Mouse (Mus musculus) left cerebral cortex, adult 18-20 months (tissue): ENCODE measurements at regions not wholly inside any gene's neighbourhood (a gene's known extent, or its start where the extent isn't known, plus 50 kb on each side); places are given as distances from the start of the nearest gene placed in this dataset.
"Not testable (repeated sequence)": the region's sequence is repeated elsewhere in the genome, so short reads cannot be mapped to it uniquely, and the experiment has no call there.

Experiments
- DNase-seq, 2 experiments: peaks; one replicate each; pipeline ENCODE4 v3.0.0; 2021 to 2022; ENCODE audit warnings: low spot score in 2 of 2, mixed read lengths in 1 of 2

GRCm38 (mm10) chr8:96174996-96175395 is 286.6 kb upstream of the Got2 start:
- no peak for DNase-seq

GRCm38 (mm10) chr8:96164933-96165332 is 276.6 kb upstream of the Got2 start:
- DNase-seq, result peak in 1 of 2 experiments; percentile 16

- no peak for DNase-seq
These were observed 271.6 kb upstream of the Got2 start for GRCm38 (mm10) chr8:96159899-96160298.

- peak; percentile 54 to 71 for DNase-seq
These were observed 264.3 kb upstream of the Got2 start for GRCm38 (mm10) chr8:96152496-96153250.

GRCm38 (mm10) chr8:96152056-96152455 is 263.7 kb upstream of the Got2 start:
- DNase-seq, result peak; percentile 62

GRCm38 (mm10) chr8:96151065-96151472 is 262.7 kb upstream of the Got2 start:
- peak; percentile 54 to 71 for DNase-seq

- no peak for DNase-seq
These were observed 243.8 kb upstream of the Got2 start for GRCm38 (mm10) chr8:96132183-96132582.

- DNase-seq, result no peak
These were observed 240.0 kb upstream of the Got2 start for GRCm38 (mm10) chr8:96128329-96128728.

- DNase-seq, result peak in 1 of 2 experiments; percentile 5
These were observed 212.5 kb upstream of the Got2 start for GRCm38 (mm10) chr8:96100817-96101216.

- DNase-seq, result no peak
These were observed 204.6 kb upstream of the Got2 start for GRCm38 (mm10) chr8:96092931-96093330.

- no peak for DNase-seq
These were observed 201.9 kb upstream of the Got2 start for GRCm38 (mm10) chr8:96090231-96090630.

GRCm38 (mm10) chr8:96068306-96068705 is 180.0 kb upstream of the Got2 start:
- DNase-seq, result no peak

- no peak for DNase-seq
These were observed 159.3 kb upstream of the Got2 start for GRCm38 (mm10) chr8:96047686-96048085.

- no peak for DNase-seq
These were observed 154.0 kb upstream of the Got2 start for GRCm38 (mm10) chr8:96042335-96042734.

GRCm38 (mm10) chr8:96040216-96040615 is 151.9 kb upstream of the Got2 start:
- no peak for DNase-seq

GRCm38 (mm10) chr8:96018742-96019141 is 130.4 kb upstream of the Got2 start:
- not testable (repeated sequence) for DNase-seq

GRCm38 (mm10) chr8:96012002-96012401 is 123.7 kb upstream of the Got2 start:
- no peak for DNase-seq

- DNase-seq, result no peak
These were observed 103.6 kb upstream of the Got2 start for GRCm38 (mm10) chr8:95991826-95992463.

- no peak for DNase-seq
These were observed 100.5 kb upstream of the Got2 start for GRCm38 (mm10) chr8:95988616-95989380.

GRCm38 (mm10) chr8:95987011-95987440 is 98.7 kb upstream of the Got2 start:
- DNase-seq, result peak; percentile 10 to 17

- DNase-seq, result no peak
These were observed 98.1 kb upstream of the Got2 start for GRCm38 (mm10) chr8:95986410-95986809.

- DNase-seq, result no peak
These were observed 95.3 kb upstream of the Got2 start for GRCm38 (mm10) chr8:95983690-95984089.
